Mouse (Mus musculus) c-Kit-positive CD71-negative TER-119-negative erythroid progenitor cells, embryonic 14.5 days (primary cell): ENCODE data around the gene Adra1d.

ENCODE experiments used
- DNase-seq: peaks from one replicate; pipeline ENCODE4 v3.0.0-alpha.2; 2013; ENCODE audit warnings: low read depth

Gene Adra1d

DNA sequence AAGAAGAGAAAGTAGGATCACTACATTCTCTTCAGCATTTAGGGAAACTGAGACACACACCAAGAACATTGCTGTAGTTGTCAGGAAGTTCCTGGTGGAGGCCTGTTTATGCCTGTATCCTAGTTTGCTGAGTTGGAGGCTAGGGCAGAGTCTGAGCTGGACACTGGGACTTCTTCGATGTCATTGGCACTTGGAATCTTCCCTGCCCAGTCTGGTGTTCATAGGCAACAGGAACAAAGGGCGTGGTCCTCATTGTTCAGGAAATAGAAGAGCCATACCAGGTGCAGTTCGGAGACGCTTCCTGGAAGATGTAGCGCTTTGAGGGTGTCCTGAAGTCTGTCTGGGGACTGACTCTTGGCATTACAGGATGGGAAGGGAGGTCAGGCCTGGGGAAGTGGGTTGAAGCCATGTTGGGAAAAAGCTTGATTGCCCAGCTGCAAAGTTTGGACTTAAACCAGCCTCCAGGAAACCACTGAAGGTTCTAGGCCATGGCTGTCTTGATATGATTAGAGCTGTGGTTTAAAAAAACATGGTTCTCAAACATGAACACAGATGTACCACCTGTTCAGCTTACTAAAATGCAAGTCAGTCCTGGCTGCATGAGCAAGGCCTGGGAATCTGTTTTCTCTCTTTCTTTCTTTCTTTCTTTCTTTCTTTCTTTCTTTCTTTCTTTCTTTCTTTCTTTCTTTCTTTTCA is 65.8 kb downstream of the Adra1d start:
- no peak for DNase-seq
